Mouse (Mus musculus) spleen, adult 2 months (tissue): ENCODE measurements around the gene Klk11.

ENCODE experiments used
- CTCF ChIP-seq: fragments of 200-500 bp; IDR thresholded peaks from 2 replicates; pipeline ENCODE4 v1.5.1; 2011; ENCODE audit warnings: mild to moderate bottlenecking, inconsistent platforms; ENCODE audit not compliant: insufficient read depth, insufficient read length, insufficient replicate concordance; ENCODE audit errors: extremely low read depth
- POLR2A ChIP-seq: fragments of 200-500 bp; IDR thresholded peaks from 2 replicates; pipeline ENCODE4 v1.6.1; 2011; ENCODE audit warnings: low read depth, low read length, inconsistent platforms

DNA sequence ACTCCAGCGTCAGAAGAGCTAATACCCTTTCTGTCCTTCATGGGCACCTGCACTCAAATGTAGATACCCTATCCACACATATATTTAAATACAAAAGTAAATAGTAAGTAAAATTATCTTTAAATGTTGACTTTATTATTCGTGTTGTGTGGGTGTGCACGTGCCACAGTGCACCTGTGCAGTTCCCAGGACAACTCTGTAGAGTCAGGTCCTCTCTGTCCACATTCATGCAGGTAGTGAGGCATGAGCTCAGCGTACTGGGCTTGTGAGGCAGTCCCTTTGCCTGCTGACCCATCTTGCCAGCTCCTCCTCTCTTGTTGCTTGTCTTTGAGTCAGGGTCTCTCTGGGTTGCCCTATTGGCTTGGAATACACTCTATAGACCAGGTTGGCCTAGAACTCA is 53.3 kb downstream of the Klk11 start:
- TF ChIP-seq CTCF, result no peak
- TF ChIP-seq POLR2A, result no peak
